Mouse (Mus musculus): ENCODE measurements around the gene Pias1. TPM values are rescaled to one million over a fixed set of nuclear protein-coding genes. Genes with fewer than 3 reads are reported as not detected.

The Pias1 gene
- 26.0 and 33.5 TPM in 2 replicates for total RNA-seq (2021)
- long read RNA-seq, experiment 1, full-length matches to known transcripts = 23 of 35 reads
- long read RNA-seq, experiment 1, partial matches to known transcripts = 4 of 35 reads
- long read RNA-seq, experiment 1, other reads (novel, unspliced or antisense) = 8 of 35 reads
- long read RNA-seq, experiment 2, full-length matches to known transcripts = 16 of 24 reads
- long read RNA-seq, experiment 2, partial matches to known transcripts = 0 of 24 reads
- long read RNA-seq, experiment 2, other reads (novel, unspliced or antisense) = 8 of 24 reads

- DNase-seq = no peak
Observed at GRCm38 (mm10) chr9:62987824-62988223, at the start of gene Pias1. TSS of gene Pias1 (minus strand) at chr9:62987924.

GRCm38 (mm10) chr9:63035431-63035830 lies 47.7 kb upstream of the Pias1 start:
- no peak for DNase-seq

GRCm38 (mm10) chr9:63031011-63031782 lies 43.5 kb upstream of the Pias1 start:
- DNase-seq = peak; percentile 76

- DNase-seq = no peak
Observed at GRCm38 (mm10) chr9:63022486-63022885, 34.8 kb upstream of the Pias1 start.

GRCm38 (mm10) chr9:63007371-63007770 lies 19.6 kb upstream of the Pias1 start:
- DNase-seq = no peak

- DNase-seq = no peak
Observed at GRCm38 (mm10) chr9:63006081-63006820, 18.5 kb upstream of the Pias1 start.

- DNase-seq = no peak
Observed at GRCm38 (mm10) chr9:62998561-62998960, 10.8 kb upstream of the Pias1 start.

GRCm38 (mm10) chr9:62997626-62998025 lies 9.9 kb upstream of the Pias1 start:
- DNase-seq = no peak

- no peak for DNase-seq
Observed at GRCm38 (mm10) chr9:62995186-62995585, 7.5 kb upstream of the Pias1 start.

- DNase-seq = no peak
Observed at GRCm38 (mm10) chr9:62990134-62990533, 2.4 kb upstream of the Pias1 start.

GRCm38 (mm10) chr9:62980777-62981202 lies 6.9 kb downstream of the Pias1 start:
- DNase-seq = peak; percentile 100

GRCm38 (mm10) chr9:62980162-62980776 lies 7.5 kb downstream of the Pias1 start:
- DNase-seq = peak; percentile 64

- DNase-seq = no peak
Observed at GRCm38 (mm10) chr9:62979461-62980161, 8.1 kb downstream of the Pias1 start.

- DNase-seq = no peak
Observed at GRCm38 (mm10) chr9:62977152-62977551, 10.6 kb downstream of the Pias1 start.

GRCm38 (mm10) chr9:62975830-62976229 lies 11.9 kb downstream of the Pias1 start:
- no peak for DNase-seq

GRCm38 (mm10) chr9:62974439-62974838 lies 13.3 kb downstream of the Pias1 start:
- DNase-seq = no peak

GRCm38 (mm10) chr9:62972073-62972745 lies 15.5 kb downstream of the Pias1 start:
- peak; percentile 62 for DNase-seq

GRCm38 (mm10) chr9:62970345-62970744 lies 17.4 kb downstream of the Pias1 start:
- no peak for DNase-seq

- DNase-seq = no peak
Observed at GRCm38 (mm10) chr9:62966018-62966417, 21.7 kb downstream of the Pias1 start.

GRCm38 (mm10) chr9:62952713-62953112 lies 35.0 kb downstream of the Pias1 start:
- no peak for DNase-seq

- DNase-seq = no peak
Observed at GRCm38 (mm10) chr9:62945346-62945745, 42.4 kb downstream of the Pias1 start.

Data from adrenal gland, postnatal 14 days (tissue).